Mouse (Mus musculus) cerebellum, adult 2 months (tissue): ENCODE results near the gene Pp2d1.

Source experiments
- CTCF ChIP-seq: fragments of 200-500 bp; IDR thresholded peaks from 2 replicates; pipeline ENCODE4 v1.5.1; 2011; ENCODE audit warnings: low read depth, mild to moderate bottlenecking, control low read depth, low read length, moderate library complexity, borderline replicate concordance; ENCODE audit not compliant: insufficient read depth
- POLR2A ChIP-seq: fragments of 200-500 bp; IDR thresholded peaks from 2 replicates; pipeline ENCODE4 v1.6.1; 2011; ENCODE audit warnings: low read length, control low read depth, borderline replicate concordance; ENCODE audit not compliant: insufficient read depth

DNA sequence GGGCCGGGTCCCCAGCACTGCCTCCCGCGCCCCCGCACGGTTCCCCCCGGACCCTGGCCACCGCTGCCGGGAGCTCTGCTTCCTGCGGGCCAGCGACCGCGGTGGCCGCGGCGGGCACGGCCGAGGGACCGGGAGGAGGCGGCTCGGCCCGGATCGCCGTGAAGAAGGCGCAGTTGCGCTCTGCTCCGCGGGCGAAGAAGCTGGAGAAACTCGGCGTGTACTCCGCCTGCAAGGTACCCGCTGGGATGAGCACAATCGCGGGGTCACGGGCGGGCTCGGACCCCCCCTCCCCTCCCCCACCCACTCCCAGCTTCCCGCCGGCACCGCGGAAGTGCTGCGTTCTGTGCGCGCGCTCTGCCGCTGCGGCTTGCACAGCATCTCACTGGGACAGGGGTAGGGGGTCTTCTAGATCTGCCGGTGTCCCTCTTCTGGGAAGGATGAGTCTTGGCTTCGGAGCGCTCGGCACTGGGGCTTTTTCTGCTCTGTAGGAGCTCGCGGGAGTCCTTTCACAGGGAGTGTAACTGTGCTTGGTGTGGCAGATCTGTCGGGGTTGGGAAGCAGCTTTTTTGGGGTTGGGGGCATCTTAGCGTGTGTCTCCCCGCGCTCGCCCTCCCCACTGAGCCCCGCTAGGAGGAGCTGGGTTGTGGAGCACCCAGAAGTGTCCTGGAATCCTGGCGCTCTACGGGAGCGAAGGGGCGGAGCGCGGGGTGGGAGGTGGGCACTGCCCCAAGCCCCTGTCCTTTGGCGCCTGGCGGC is 28.3 kb upstream of the Pp2d1 start:
- TF ChIP-seq CTCF (no peak), POLR2A (no peak)
